Mouse (Mus musculus) MEL (cell line): ENCODE data around the gene Cdca3. TPM values are rescaled to one million over a fixed set of nuclear protein-coding genes. Genes with fewer than 3 reads are reported as not detected.

ENCODE experiments used
- DNase-seq: peaks from one replicate; pipeline ENCODE4 v3.0.0; 2011; ENCODE audit warnings: low read depth, low spot score
- H3K27ac ChIP-seq: 2 replicates; pipeline ENCODE4 v1.5.1; 2012; ENCODE audit warnings: low read depth, mild to moderate bottlenecking, control low read depth, low read length, moderate library complexity; ENCODE audit not compliant: control insufficient read depth
- H3K27me3 ChIP-seq, 2 experiments: fragments of 150-350 bp in 1 of 2; sonication (generic) in 1 of 2; 2 replicates each; pipeline ENCODE4 v1.6.1; 2012; ENCODE audit warnings: low read length in 2 of 2, mild to moderate bottlenecking in 2 of 2, improper control_type of control experiment in 1 of 2, moderate library complexity in 1 of 2; ENCODE audit not compliant: insufficient read depth in 2 of 2, control insufficient read depth in 1 of 2
- H3K36me3 ChIP-seq, 2 experiments: 2 replicates each; pipeline ENCODE4 v1.6.1; 2012 to 2014; ENCODE audit warnings: low read length in 2 of 2, improper control_type of control experiment in 1 of 2, inconsistent platforms in 1 of 2, mild to moderate bottlenecking in 1 of 2; ENCODE audit not compliant: insufficient read depth in 2 of 2, control insufficient read depth in 1 of 2
- H3K4me1 ChIP-seq, 2 experiments: fragments of 150-350 bp in 1 of 2; sonication (generic) in 1 of 2; 2 replicates each; pipeline ENCODE4 v1.6.1; 2012; ENCODE audit warnings: low read length in 2 of 2, improper control_type of control experiment in 1 of 2, mild to moderate bottlenecking in 1 of 2; ENCODE audit not compliant: insufficient read depth in 2 of 2, control insufficient read depth in 1 of 2
- H3K4me3 ChIP-seq, 2 experiments: fragments of 150-350 bp in 1 of 2; sonication (generic) in 1 of 2; 2 replicates each; pipeline ENCODE4 v1.5.1; 2012; ENCODE audit warnings: low read depth in 2 of 2, low read length in 2 of 2, mild to moderate bottlenecking in 2 of 2, moderate library complexity in 2 of 2, control low read depth in 1 of 2, improper control_type of control experiment in 1 of 2; ENCODE audit not compliant: control insufficient read depth in 1 of 2, insufficient read depth in 1 of 2
- H3K79me2 ChIP-seq: 2 replicates; pipeline ENCODE4 v1.6.1; 2012; ENCODE audit warnings: mild to moderate bottlenecking, low read length, moderate library complexity; ENCODE audit not compliant: control insufficient read depth, poor library complexity, insufficient read depth
- H3K9ac ChIP-seq: 2 replicates; pipeline ENCODE4 v1.6.1; 2012; ENCODE audit warnings: low read depth, mild to moderate bottlenecking, control low read depth, low read length, moderate library complexity; ENCODE audit not compliant: control insufficient read depth, poor library complexity, severe bottlenecking
- H3K9me3 ChIP-seq: fragments of 150-350 bp; sonication (generic); replicated peaks from 2 replicates; pipeline ENCODE4 v1.6.1; 2012; ENCODE audit warnings: mild to moderate bottlenecking, low read length, improper control_type of control experiment, moderate library complexity; ENCODE audit not compliant: insufficient read depth
- E2F4 ChIP-seq: IDR thresholded peaks from 2 replicates; pipeline ENCODE4 v1.6.1; 2011; ENCODE audit warnings: low read depth, low read length, improper control_type of control experiment, borderline replicate concordance
- ELF1 ChIP-seq: IDR thresholded peaks from 2 replicates; pipeline ENCODE4 v1.6.1; 2014; ENCODE audit warnings: low read depth, mild to moderate bottlenecking, inconsistent platforms, low read length, improper control_type of control experiment, moderate library complexity
- ETS1 ChIP-seq: IDR thresholded peaks from 2 replicates; pipeline ENCODE4 v1.6.1; 2012; ENCODE audit warnings: low read depth, mild to moderate bottlenecking, inconsistent platforms, low read length, improper control_type of control experiment, moderate library complexity
- GABPA ChIP-seq: IDR thresholded peaks from 2 replicates; pipeline ENCODE4 v1.6.1; 2012; ENCODE audit warnings: low read depth, mild to moderate bottlenecking, inconsistent platforms, low read length, improper control_type of control experiment, moderate library complexity
- HCFC1 ChIP-seq: IDR thresholded peaks from 2 replicates; pipeline ENCODE4 v1.6.1; 2012; ENCODE audit warnings: low read depth, mild to moderate bottlenecking, inconsistent platforms, low read length, improper control_type of control experiment, moderate library complexity
- MAZ ChIP-seq: IDR thresholded peaks from 2 replicates; pipeline ENCODE4 v1.6.1; 2012; ENCODE audit warnings: low read depth, mild to moderate bottlenecking, inconsistent platforms, low read length, improper control_type of control experiment
- MXI1 ChIP-seq: IDR thresholded peaks from 2 replicates; pipeline ENCODE4 v1.6.1; 2011; ENCODE audit warnings: mild to moderate bottlenecking, low read depth, low read length, improper control_type of control experiment
- NELFE ChIP-seq: IDR thresholded peaks from 2 replicates; pipeline ENCODE4 v1.6.1; 2011; ENCODE audit warnings: low read depth, low read length, improper control_type of control experiment
- NRF1 ChIP-seq: IDR thresholded peaks from 2 replicates; pipeline ENCODE4 v1.6.1; 2014; ENCODE audit warnings: low read depth, mild to moderate bottlenecking, inconsistent platforms, low read length, improper control_type of control experiment, moderate library complexity; ENCODE audit not compliant: poor library complexity, insufficient read depth, severe bottlenecking
- POLR2A ChIP-seq, 2 experiments: IDR thresholded peaks; 2 replicates each; pipeline ENCODE4 v1.6.1; 2011 to 2012; ENCODE audit warnings: low read length in 2 of 2, mild to moderate bottlenecking in 2 of 2, control low read depth in 1 of 2, improper control_type of control experiment in 1 of 2, low read depth in 1 of 2, moderate library complexity in 1 of 2; ENCODE audit not compliant: control insufficient read depth in 1 of 2, insufficient read depth in 1 of 2, poor library complexity in 1 of 2
- POLR2AphosphoS2 ChIP-seq: IDR thresholded peaks from 2 replicates; pipeline ENCODE4 v1.6.1; 2011; ENCODE audit warnings: low read length, improper control_type of control experiment
- SIN3A ChIP-seq: IDR thresholded peaks from 2 replicates; pipeline ENCODE4 v1.6.1; 2012; ENCODE audit warnings: low read length, improper control_type of control experiment, inconsistent platforms
- TAL1 ChIP-seq: IDR thresholded peaks from 2 replicates; pipeline ENCODE4 v1.6.1; 2012; ENCODE audit warnings: mild to moderate bottlenecking, inconsistent platforms, low read length, moderate library complexity, mixed read lengths
- TCF12 ChIP-seq: IDR thresholded peaks from 2 replicates; pipeline ENCODE4 v1.6.1; 2014; ENCODE audit warnings: low read depth, mild to moderate bottlenecking, inconsistent platforms, low read length, improper control_type of control experiment, moderate library complexity
- polyA plus RNA-seq, 2 experiments: library from polyadenylated mRNA; stranded (reverse) in 1 of 2; unstranded in 1 of 2; fragments of >175 nt in 1 of 2; fragments of >200 nt in 1 of 2; gene quantifications; 2 replicates each; pipeline versions ENCODE4 v1.2.1 to v1.2.4; 2012; ENCODE audit warnings: low replicate concordance in 2 of 2, low read depth in 1 of 2; ENCODE audit not compliant: insufficient read length in 2 of 2, insufficient read depth in 1 of 2, missing spikeins in 1 of 2
- total RNA-seq: library from RNA; depleted of rRNA; stranded (reverse); fragments of 300-350 nt; gene quantifications from 2 replicates; pipeline ENCODE4 v1.2.3, GENCODE M21; 2012

Gene Cdca3
- total and polyA plus RNA-seq, 3 experiments: 54.5 to 185 TPM; not detected in 1

GRCm38 (mm10) chr6:124807986-124808357, 21.4 kb upstream of the Cdca3 start:
- Histone ChIP-seq H3K79me2 (peaks cover 10% of the 10 kb centered on the region), H3K36me3 (peaks cover 4 to 14% of the 10 kb centered on the region in 2 experiments), H3K27me3 (no peaks in the 10 kb centered on the region), H3K27ac (peak overlapping the region; percentile 28; the same call in 1 of the 2 replicates), H3K9me3 (no peaks in the 10 kb centered on the region), H3K4me3 (peak overlapping the region; percentile 78 to 95; a peak in 3 of 4 replicates), H3K9ac (peak overlapping the region; percentile 81), H3K4me1 (peaks cover 0 to 35% of the 10 kb centered on the region in 2 experiments; a peak in 3 of 4 replicates)
- TF ChIP-seq E2F4 (no peak), GABPA (no peak), SIN3A (no peak), POLR2AphosphoS2 (no peak), NRF1 (no peak), MAZ (no peak), ETS1 (no peak)
- DNase-seq: no peak

GRCm38 (mm10) chr6:124808358-124809012, 20.9 kb upstream of the Cdca3 start, which contains the start of gene Spsb2:
Spsb2 (plus strand) TSS chr6:124808661.
- TF ChIP-seq TAL1 (peak; percentile 33; the same call in 1 of the 2 replicates), TCF12 (no peak), NELFE (peak; percentile 41), MXI1 (peak; percentile 26; the same call in 1 of the 2 replicates), POLR2A (IDR thresholded peaks at IDR 0.05; ENCODE audit: control insufficient read depth in 1 of 2, insufficient read depth in 1 of 2, low read depth in 1 of 2, low read length in 2 of 2, poor library complexity in 1 of 2) (peak; percentile 22 to 68; a peak in 2 of 4 replicates), HCFC1 (no peak), SIN3A (peak; percentile 74), ETS1 (peak; percentile 32; the same call in 1 of the 2 replicates), ELF1 (peak; percentile 71)
- H3K27me3 ChIP-seq: no peaks in the 10 kb centered on the region
- peaks cover 15% of the 10 kb centered on the region for H3K79me2 ChIP-seq
- peaks cover 0 to 36% of the 10 kb centered on the region in 2 experiments; a peak in 3 of 4 replicates for H3K4me1 ChIP-seq
- H3K27ac ChIP-seq: peak within 1 kb of the TSS; percentile 78
- peaks cover 4 to 14% of the 10 kb centered on the region in 2 experiments for H3K36me3 ChIP-seq
- H3K4me3 ChIP-seq: peak within 1 kb of the TSS; percentile 78 to 95
- H3K9ac ChIP-seq: peak within 1 kb of the TSS; percentile 81
- peak; percentile 67 for DNase-seq
- H3K9me3 ChIP-seq: no peaks in the 10 kb centered on the region
